Comparison of ENCODE assay signal across 8 mouse cellular contexts in the genomic region with DNA sequence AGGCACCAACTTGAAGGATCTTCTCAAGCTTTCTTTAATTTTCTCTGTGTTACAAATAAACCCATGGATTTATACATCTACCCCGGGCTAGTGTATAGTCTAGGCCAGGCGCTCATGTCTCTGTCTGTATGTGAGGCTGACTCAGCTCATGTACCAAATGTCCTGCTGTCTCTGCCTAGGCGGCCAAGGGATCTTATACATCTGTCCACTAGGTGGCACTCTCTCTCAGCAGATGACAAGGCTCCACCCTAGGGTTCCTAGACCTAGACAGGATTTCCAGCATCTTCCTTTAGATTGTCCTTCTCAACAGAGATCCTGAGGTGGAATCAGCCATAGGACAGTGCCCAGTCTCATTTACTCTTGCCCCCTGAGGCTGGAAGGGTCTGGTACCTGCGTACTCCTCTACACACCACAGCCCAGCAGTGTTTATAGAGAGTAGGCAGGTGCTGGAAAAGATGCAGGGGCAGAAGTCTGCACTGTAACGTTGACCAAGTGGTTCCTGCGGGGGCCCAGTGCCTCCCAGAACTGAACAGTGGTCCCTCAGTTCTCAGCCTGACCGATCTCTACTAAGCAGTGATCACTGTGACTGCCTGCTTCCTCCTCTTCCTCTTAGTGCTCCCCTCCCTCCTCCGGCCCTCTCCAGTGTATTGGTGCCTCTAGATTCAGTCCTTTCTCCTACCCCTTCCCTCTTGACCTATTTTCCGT. TPM values are rescaled to one million over a fixed set of nuclear protein-coding genes. Genes with fewer than 3 reads are reported as not detected.
DNase-seq lines count a peak whose midpoint lies in the region.

No protein-coding gene starts in this region.

- DNase-seq in ZHBTc4 (ENCODE audit: low read depth, low spot score) = peak; percentile 88
- DNase-seq in cerebellum, postnatal 25 days = peak; percentile 89 to 90
- DNase-seq in gastrocnemius, adult 18-20 months (ENCODE audit: low spot score) = peak; percentile 88
- peak; percentile 49 for DNase-seq in hindlimb bud, embryonic 11.5 days (ENCODE audit: extremely low spot score, low read depth, low spot score)
- DNase-seq in left cerebral cortex, adult 18-20 months (ENCODE audit: low spot score in 2 of 2) = peak; percentile 87 to 91
- peak; percentile 69 to 83 for DNase-seq in lung, postnatal 4 days
- peak; percentile 94 for DNase-seq in right cerebral cortex, adult 2 months (ENCODE audit: low spot score in 2 of 2)
- peak; percentile 65 to 68 for DNase-seq in urinary bladder, postnatal 4 days (ENCODE audit: low spot score in 2 of 2)

RNA-seq across cellular contexts. Expression of a gene that starts 31.3 kb away (rescaled TPM):
- total RNA-seq in gastrocnemius, adult 18-20 months (2021) = 10 to 100 TPM; 17.7 to 19.0 TPM
- 10 to 100 TPM; 33.0 to 33.3 TPM for total RNA-seq in left cerebral cortex, adult 18-20 months (2021)

RNA-seq across cellular contexts. Expression of a gene that starts 36.9 kb away (rescaled TPM):
- total RNA-seq in gastrocnemius, adult 18-20 months (2021) = 10 to 100 TPM; 27.5 to 35.0 TPM
- 1,000 to 10,000 TPM; 1,374 to 1,386 TPM for total RNA-seq in left cerebral cortex, adult 18-20 months (2021)

Comparison
In these comparisons a context has a peak if more than half of its experiments do, and no peak if none do; other contexts are left out.
1. Peak in every context shown above with its lines: DNase-seq.
2. RNA of a gene that starts 36.9 kb away (total RNA-seq): 1,374 to 1,386 TPM in left cerebral cortex, adult 18-20 months; 27.5 to 35.0 TPM in gastrocnemius, adult 18-20 months; every median in the first group is over 10 times any median in the second.